Mouse (Mus musculus): Measurements from ENCODE around the gene Tubgcp5.

GRCm38 (mm10) chr7:55852787-55853186 lies 58.8 kb downstream of the Tubgcp5 start:
- TF ChIP-seq CTCF (conservative IDR thresholded peaks at IDR 0.05; ENCODE audit: low read length) (no peak), POU5F1 (IDR thresholded peaks at IDR 0.05; ENCODE audit: borderline replicate concordance, low read length) (no peak)
